Mouse (Mus musculus) small intestine, adult 2 months (tissue): ENCODE data around the gene Rapgef1.

ENCODE experiments used
- CTCF ChIP-seq: fragments of 200-500 bp; IDR thresholded peaks from 2 replicates; pipeline ENCODE4 v1.5.1; 2012; ENCODE audit warnings: low read depth, mild to moderate bottlenecking, control low read depth, inconsistent platforms, low read length, moderate library complexity, mixed read lengths; ENCODE audit not compliant: insufficient replicate concordance, insufficient read length; ENCODE audit errors: extremely low read depth
- POLR2A ChIP-seq: fragments of 200-500 bp; IDR thresholded peaks from 2 replicates; pipeline ENCODE4 v1.6.1; 2012; ENCODE audit warnings: low read depth, mild to moderate bottlenecking, control low read depth, inconsistent platforms, low read length, moderate library complexity

DNA sequence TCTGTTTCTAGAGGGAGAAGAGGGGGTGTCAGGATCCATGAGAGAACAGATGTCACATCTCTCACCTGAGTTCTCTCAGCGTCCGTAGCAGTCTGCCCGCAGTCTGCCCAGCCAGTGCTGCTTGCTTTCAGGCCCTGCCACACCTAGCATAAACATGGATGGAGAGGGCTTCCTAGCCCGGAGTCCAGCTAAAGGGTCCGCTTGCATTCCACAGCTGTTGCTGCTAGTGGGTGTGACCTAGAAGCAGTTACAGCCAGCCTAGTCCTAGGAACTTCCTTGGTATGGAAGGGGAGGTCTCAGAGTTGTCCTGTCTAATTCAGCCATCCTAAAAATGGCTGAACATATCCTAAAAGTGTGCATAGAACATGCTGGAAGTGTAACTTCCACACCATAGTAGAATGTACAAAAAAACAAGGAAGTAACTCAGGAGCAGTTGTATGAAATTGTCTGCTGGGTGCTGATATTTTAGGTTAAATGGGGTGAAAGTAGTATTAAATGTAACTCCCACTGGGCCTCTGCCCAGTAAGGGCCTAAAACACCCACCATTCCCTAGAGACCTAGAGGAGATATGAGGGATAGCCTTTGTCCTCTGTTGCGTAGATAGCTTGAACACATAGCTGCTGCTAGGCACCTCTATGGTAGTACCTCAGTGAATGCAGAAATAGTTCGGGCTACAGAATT is 48.6 kb downstream of the Rapgef1 start:
- TF ChIP-seq CTCF (no peak), POLR2A (no peak)
